Mouse (Mus musculus) cerebellum, adult 2 months (tissue): Measurements from ENCODE around the gene Actl6b.

Source experiments
- CTCF ChIP-seq: fragments of 200-500 bp; IDR thresholded peaks from 2 replicates; pipeline ENCODE4 v1.5.1; 2011; ENCODE audit warnings: low read depth, mild to moderate bottlenecking, control low read depth, low read length, moderate library complexity, borderline replicate concordance; ENCODE audit not compliant: insufficient read depth
- POLR2A ChIP-seq: fragments of 200-500 bp; IDR thresholded peaks from 2 replicates; pipeline ENCODE4 v1.6.1; 2011; ENCODE audit warnings: low read length, control low read depth, borderline replicate concordance; ENCODE audit not compliant: insufficient read depth

DNA sequence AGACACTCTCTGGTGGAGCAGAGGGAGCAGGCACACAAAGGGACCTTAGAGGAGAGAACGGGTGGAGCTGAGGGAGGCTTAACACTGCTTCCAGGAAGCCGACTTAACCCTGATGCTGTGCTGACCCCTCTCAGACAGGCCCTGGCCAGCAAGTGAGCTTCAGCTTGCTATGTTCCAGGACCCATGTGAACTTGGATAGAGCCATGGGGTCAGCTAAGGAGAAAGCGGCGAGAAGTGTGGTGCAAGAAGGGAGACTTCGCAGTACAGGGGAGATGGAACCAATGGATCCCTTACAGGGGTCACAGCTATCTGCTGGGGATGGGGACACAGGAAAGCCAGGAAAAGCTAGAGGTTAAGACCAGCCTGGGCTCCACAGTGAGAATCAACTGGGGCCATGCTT is 59.8 kb downstream of the Actl6b start:
- no peak for TF ChIP-seq CTCF
- no peak for TF ChIP-seq POLR2A
